Mouse (Mus musculus) liver, embryonic 14.5 days (tissue): ENCODE data around the gene Spsb4.

Source experiments
- CTCF ChIP-seq: IDR thresholded peaks from 2 replicates; pipeline ENCODE4 v1.5.1; 2016; ENCODE audit warnings: antibody characterized with exemption, low read depth, control low read depth
- EP300 ChIP-seq: IDR thresholded peaks from 2 replicates; pipeline ENCODE4 v1.6.1; 2016; ENCODE audit warnings: antibody characterized with exemption, low read depth

GRCm38 (mm10) chr9:97013153-97013552 lies 5.5 kb downstream of the Spsb4 start:
- no peak for TF ChIP-seq EP300
- no peak for TF ChIP-seq CTCF
